Mouse (Mus musculus): Measurements from ENCODE around the gene Haghl.

The Haghl gene

GRCm38 (mm10) chr17:25785281-25785745 is at the start of gene Haghl:
TSS of gene Haghl (minus strand) at chr17:25785673.
- peak; percentile 98 for DNase-seq (ENCODE audit: low read depth, low spot score)

GRCm38 (mm10) chr17:25834595-25835222 is 49.2 kb upstream of the Haghl start:
- DNase-seq (ENCODE audit: low read depth, low spot score) = no peak

- DNase-seq (ENCODE audit: low read depth, low spot score) = no peak
These were observed 48.6 kb upstream of the Haghl start for GRCm38 (mm10) chr17:25833961-25834594.

GRCm38 (mm10) chr17:25833291-25833663 is 47.8 kb upstream of the Haghl start, which contains the start of gene Stub1:
TSS of gene Stub1 (minus strand) at chr17:25833404.
- DNase-seq (ENCODE audit: low read depth, low spot score) = peak; percentile 64

GRCm38 (mm10) chr17:25832436-25833290 is 47.2 kb upstream of the Haghl start:
- peak; percentile 98 for DNase-seq (ENCODE audit: low read depth, low spot score)

- no peak for DNase-seq (ENCODE audit: low read depth, low spot score)
These were observed 46.2 kb upstream of the Haghl start for GRCm38 (mm10) chr17:25831451-25832281.

- no peak for DNase-seq (ENCODE audit: low read depth, low spot score)
These were observed 45.4 kb upstream of the Haghl start for GRCm38 (mm10) chr17:25830806-25831431.

GRCm38 (mm10) chr17:25830200-25830753 is 44.8 kb upstream of the Haghl start:
- no peak for DNase-seq (ENCODE audit: low read depth, low spot score)

- DNase-seq (ENCODE audit: low read depth, low spot score) = no peak
These were observed 44.1 kb upstream of the Haghl start for GRCm38 (mm10) chr17:25829558-25830017.

GRCm38 (mm10) chr17:25828712-25829557 is 43.5 kb upstream of the Haghl start, which contains the start of gene Jmjd8:
TSS of gene Jmjd8 (plus strand) at chr17:25828867.
- peak; percentile 87 for DNase-seq (ENCODE audit: low read depth, low spot score)

- DNase-seq (ENCODE audit: low read depth, low spot score) = no peak
These were observed 42.7 kb upstream of the Haghl start for GRCm38 (mm10) chr17:25828223-25828594.

- DNase-seq (ENCODE audit: low read depth, low spot score) = no peak
These were observed 42.2 kb upstream of the Haghl start for GRCm38 (mm10) chr17:25827546-25828222.

GRCm38 (mm10) chr17:25827011-25827410 is 41.5 kb upstream of the Haghl start:
- no peak for DNase-seq (ENCODE audit: low read depth, low spot score)

GRCm38 (mm10) chr17:25825984-25826570 is 40.6 kb upstream of the Haghl start:
- DNase-seq (ENCODE audit: low read depth, low spot score) = no peak

GRCm38 (mm10) chr17:25825311-25825710 is 39.8 kb upstream of the Haghl start:
- DNase-seq (ENCODE audit: low read depth, low spot score) = no peak

- DNase-seq (ENCODE audit: low read depth, low spot score) = no peak
These were observed 39.1 kb upstream of the Haghl start for GRCm38 (mm10) chr17:25824362-25825142.

- peak; percentile 91 for DNase-seq (ENCODE audit: low read depth, low spot score)
These were observed 38.0 kb upstream of the Haghl start, which contains the start of gene Wdr24 for GRCm38 (mm10) chr17:25823452-25823851. TSS of gene Wdr24 (plus strand) at chr17:25823627.

All from CD4-positive, CD25-positive, alpha-beta regulatory T cell, adult 2 months (primary cell).